Mouse (Mus musculus) retina, postnatal 1 day (tissue): ENCODE measurements around the gene Gm45711.

Experiments used
- DNase-seq: peaks from one replicate; pipeline ENCODE4 v3.0.0-alpha.2; 2012

Gene Gm45711

GRCm38 (mm10) chr8:104234573-104234972, 75.3 kb downstream of the Gm45711 start:
- peak; percentile 35 for DNase-seq

- no peak for DNase-seq
Observed at GRCm38 (mm10) chr8:104232919-104233318, 77.0 kb downstream of the Gm45711 start.

GRCm38 (mm10) chr8:104232039-104232438, 77.8 kb downstream of the Gm45711 start:
- DNase-seq: no peak
